Mouse (Mus musculus): Measurements from ENCODE around the gene Med18.
"Not testable (repeated sequence)": the region's sequence is repeated elsewhere in the genome, so short reads cannot be mapped to it uniquely, and the experiment has no call there.

Gene Med18

GRCm38 (mm10) chr4:132482104-132482503 lies 18.4 kb upstream of the Med18 start:
- not testable (repeated sequence) for DNase-seq (ENCODE audit: low read depth, low spot score)

- DNase-seq (ENCODE audit: low read depth, low spot score), result no peak
These were observed 14.1 kb upstream of the Med18 start for GRCm38 (mm10) chr4:132477833-132478232.

- no peak for DNase-seq (ENCODE audit: low read depth, low spot score)
These were observed 12.5 kb upstream of the Med18 start for GRCm38 (mm10) chr4:132475895-132476878.

GRCm38 (mm10) chr4:132474631-132475030 lies 10.9 kb upstream of the Med18 start:
- DNase-seq (ENCODE audit: low read depth, low spot score), result no peak

- no peak for DNase-seq (ENCODE audit: low read depth, low spot score)
These were observed 9.7 kb upstream of the Med18 start for GRCm38 (mm10) chr4:132473411-132473810.

- DNase-seq (ENCODE audit: low read depth, low spot score), result no peak
These were observed 6.2 kb upstream of the Med18 start for GRCm38 (mm10) chr4:132469873-132470272.

GRCm38 (mm10) chr4:132464255-132464613 lies 513 bp upstream of the Med18 start:
- DNase-seq (ENCODE audit: low read depth, low spot score), result no peak

- DNase-seq (ENCODE audit: low read depth, low spot score), result no peak
These were observed 885 bp downstream of the Med18 start for GRCm38 (mm10) chr4:132462836-132463235.

- no peak for DNase-seq (ENCODE audit: low read depth, low spot score)
These were observed 3.5 kb downstream of the Med18 start for GRCm38 (mm10) chr4:132460225-132460624.

- DNase-seq (ENCODE audit: low read depth, low spot score), result no peak
These were observed 8.2 kb downstream of the Med18 start for GRCm38 (mm10) chr4:132455561-132455960.

GRCm38 (mm10) chr4:132455146-132455545 lies 8.6 kb downstream of the Med18 start:
- DNase-seq (ENCODE audit: low read depth, low spot score), result no peak

GRCm38 (mm10) chr4:132454216-132454615 lies 9.5 kb downstream of the Med18 start:
- no peak for DNase-seq (ENCODE audit: low read depth, low spot score)

- DNase-seq (ENCODE audit: low read depth, low spot score), result no peak
These were observed 13.9 kb downstream of the Med18 start for GRCm38 (mm10) chr4:132449778-132450177.

- no peak for DNase-seq (ENCODE audit: low read depth, low spot score)
These were observed 17.6 kb downstream of the Med18 start for GRCm38 (mm10) chr4:132446105-132446504.

- DNase-seq (ENCODE audit: low read depth, low spot score), result no peak
These were observed 19.2 kb downstream of the Med18 start for GRCm38 (mm10) chr4:132444516-132444915.

GRCm38 (mm10) chr4:132437857-132438256 lies 25.9 kb downstream of the Med18 start:
- DNase-seq (ENCODE audit: low read depth, low spot score), result no peak

- DNase-seq (ENCODE audit: low read depth, low spot score), result no peak
These were observed 30.9 kb downstream of the Med18 start for GRCm38 (mm10) chr4:132432717-132433372.

- no peak for DNase-seq (ENCODE audit: low read depth, low spot score)
These were observed 35.6 kb downstream of the Med18 start for GRCm38 (mm10) chr4:132428022-132428542.

- no peak for DNase-seq (ENCODE audit: low read depth, low spot score)
These were observed 36.2 kb downstream of the Med18 start for GRCm38 (mm10) chr4:132427493-132427892.

GRCm38 (mm10) chr4:132426021-132426420 lies 37.7 kb downstream of the Med18 start:
- no peak for DNase-seq (ENCODE audit: low read depth, low spot score)

- peak; percentile 53 for DNase-seq (ENCODE audit: low read depth, low spot score)
These were observed 39.0 kb downstream of the Med18 start for GRCm38 (mm10) chr4:132424765-132425164.

Data from CD4-positive, CD25-positive, alpha-beta regulatory T cell, adult 2 months (primary cell).